Mouse (Mus musculus): ENCODE results near the gene Olfr1148. TPM values are rescaled to one million over a fixed set of nuclear protein-coding genes. Genes with fewer than 3 reads are reported as not detected.

Gene Olfr1148
- not detected for polyA plus RNA-seq (2017; shearing (Covaris generic))

DNA sequence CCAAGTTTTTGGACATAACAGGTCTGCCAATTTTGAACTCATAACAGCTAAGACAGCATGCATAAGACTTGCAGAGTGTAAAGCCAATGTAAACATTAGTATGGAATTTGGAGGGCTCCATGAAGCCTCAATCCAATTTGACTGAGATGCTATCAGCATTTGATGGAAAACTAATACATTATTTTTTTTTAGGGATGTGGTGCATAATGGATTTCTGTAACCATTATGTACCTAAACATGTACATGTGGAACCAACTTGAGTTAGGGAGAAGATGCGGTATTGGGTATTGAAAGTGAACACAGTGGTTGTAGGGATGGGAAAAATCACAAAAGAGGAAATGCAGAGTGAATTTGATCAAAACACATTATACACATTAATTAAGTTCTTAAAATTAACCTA lies at the start of gene Olfr1148:
Gene Olfr1148 (plus strand): TSS at position 301 of the 400 bp plus-strand sequence.
- no peak for ATAC-seq

DNA sequence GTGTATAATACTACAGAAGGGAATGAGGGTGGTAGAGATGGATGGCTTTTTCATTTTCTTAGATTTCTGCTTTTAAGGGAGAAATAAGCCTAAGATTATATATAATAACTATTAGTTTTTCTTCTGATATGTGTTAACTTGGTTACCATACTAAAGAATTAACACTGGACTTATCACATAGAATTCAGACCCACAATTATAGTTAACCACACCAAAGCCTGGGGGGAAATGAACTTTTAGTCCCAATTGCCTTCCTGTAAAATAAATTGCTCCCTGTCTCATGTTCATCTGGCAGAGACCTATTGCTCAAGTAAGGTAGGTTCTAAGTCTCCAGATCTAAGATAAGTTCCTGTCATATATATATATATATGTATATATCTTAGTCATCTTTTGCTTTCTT lies 30.0 kb upstream of the Olfr1148 start, which contains the start of gene Olfr1143:
Gene Olfr1143 (plus strand): TSS at position 301 of the 400 bp plus-strand sequence.
- ATAC-seq: no peak

- ATAC-seq: no peak
Observed at GRCm38 (mm10) chr2:87809522-87809921, 20.8 kb upstream of the Olfr1148 start, which contains the start of gene Olfr1145. Gene Olfr1145 (plus strand): TSS chr2:87809822.

DNA sequence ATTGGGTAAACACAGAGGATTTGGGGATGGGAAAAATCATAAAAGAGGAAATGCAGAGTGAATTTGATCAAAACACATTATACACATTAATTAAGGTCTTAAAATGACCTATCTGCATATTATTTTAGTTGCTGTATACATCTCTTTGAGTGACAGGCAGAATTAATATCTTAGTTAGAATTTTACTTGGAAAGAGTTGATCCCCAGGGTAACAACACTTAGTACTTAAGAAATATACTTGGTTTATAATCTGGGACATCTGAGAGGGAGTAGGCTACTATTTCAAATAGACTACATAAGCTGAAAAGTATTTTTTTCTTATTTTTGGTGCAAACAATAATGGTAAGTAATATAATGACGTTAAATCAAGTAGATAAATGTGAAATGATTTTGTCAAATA lies 13.4 kb downstream of the Olfr1148 start, which contains the start of gene Olfr1150-ps1:
Gene Olfr1150-ps1 (plus strand): TSS at position 301 of the 400 bp plus-strand sequence.
- no peak for ATAC-seq

- no peak for ATAC-seq
Observed at GRCm38 (mm10) chr2:87855562-87855961, 25.2 kb downstream of the Olfr1148 start, which contains the start of gene Olfr1151. Gene Olfr1151 (plus strand): TSS chr2:87855862.

GRCm38 (mm10) chr2:87866192-87866591 lies 35.9 kb downstream of the Olfr1148 start, which contains the start of gene Olfr1152:
Gene Olfr1152 (plus strand): TSS chr2:87866492.
- no peak for ATAC-seq

Other genes with a start within 250 kb of the Olfr1148 start
- not detected for gene Olfr1130, start 224.3 kb upstream of the Olfr1148 start, polyA plus RNA-seq (2017; shearing (Covaris generic))
- not detected for gene Olfr1131, start 203.4 kb upstream of the Olfr1148 start, polyA plus RNA-seq (2017; shearing (Covaris generic))
- gene Olfr1132, start 193.0 kb upstream of the Olfr1148 start, polyA plus RNA-seq (2017; shearing (Covaris generic)): not detected
- gene Olfr1133, start 183.2 kb upstream of the Olfr1148 start, polyA plus RNA-seq (2017; shearing (Covaris generic)): not detected
- gene Olfr1134, start 172.1 kb upstream of the Olfr1148 start, polyA plus RNA-seq (2017; shearing (Covaris generic)): not detected
- not detected for gene Olfr1135, start 156.9 kb upstream of the Olfr1148 start, polyA plus RNA-seq (2017; shearing (Covaris generic))
- gene Olfr1136, start 136.6 kb upstream of the Olfr1148 start, polyA plus RNA-seq (2017; shearing (Covaris generic)): not detected
- gene Olfr1137, start 117.4 kb upstream of the Olfr1148 start, polyA plus RNA-seq (2017; shearing (Covaris generic)): not detected
- gene Olfr1138, start 90.6 kb upstream of the Olfr1148 start, polyA plus RNA-seq (2017; shearing (Covaris generic)): not detected
- gene Olfr1140, start 86.8 kb upstream of the Olfr1148 start, polyA plus RNA-seq (2017; shearing (Covaris generic)): not detected
- not detected for gene Olfr1141, start 76.5 kb upstream of the Olfr1148 start, polyA plus RNA-seq (2017; shearing (Covaris generic))
- not detected for gene Olfr152, start 51.0 kb upstream of the Olfr1148 start, polyA plus RNA-seq (2017; shearing (Covaris generic))
- gene Olfr1143, start 29.9 kb upstream of the Olfr1148 start, polyA plus RNA-seq (2017; shearing (Covaris generic)): not detected
- not detected for gene Olfr1145, start 20.7 kb upstream of the Olfr1148 start, polyA plus RNA-seq (2017; shearing (Covaris generic))
- not detected for gene Olfr1150-ps1, start 13.5 kb downstream of the Olfr1148 start, polyA plus RNA-seq (2017; shearing (Covaris generic))
- gene Olfr1151, start 25.3 kb downstream of the Olfr1148 start, polyA plus RNA-seq (2017; shearing (Covaris generic)): not detected
- not detected for gene Olfr1152, start 36.0 kb downstream of the Olfr1148 start, polyA plus RNA-seq (2017; shearing (Covaris generic))
- gene Olfr1153, start 64.4 kb downstream of the Olfr1148 start, polyA plus RNA-seq (2017; shearing (Covaris generic)): not detected
- not detected for gene Olfr1154, start 74.6 kb downstream of the Olfr1148 start, polyA plus RNA-seq (2017; shearing (Covaris generic))
- gene Olfr1155, start 114.6 kb downstream of the Olfr1148 start, polyA plus RNA-seq (2017; shearing (Covaris generic)): not detected
- gene Olfr1156, start 122.6 kb downstream of the Olfr1148 start, polyA plus RNA-seq (2017; shearing (Covaris generic)): under 1 TPM in 1 of 3 experiments, not detected in 2; 0.23 TPM
- gene Olfr1157, start 137.8 kb downstream of the Olfr1148 start, polyA plus RNA-seq (2017; shearing (Covaris generic)): not detected
- gene Olfr74, start 144.1 kb downstream of the Olfr1148 start, polyA plus RNA-seq (2017; shearing (Covaris generic)): not detected
- gene Olfr1158, start 159.6 kb downstream of the Olfr1148 start, polyA plus RNA-seq (2017; shearing (Covaris generic)): not detected
- gene Olfr1160, start 177.7 kb downstream of the Olfr1148 start, polyA plus RNA-seq (2017; shearing (Covaris generic)): not detected
- gene Olfr1161, start 192.2 kb downstream of the Olfr1148 start, polyA plus RNA-seq (2017; shearing (Covaris generic)): not detected
- not detected for gene Olfr73, start 207.2 kb downstream of the Olfr1148 start, polyA plus RNA-seq (2017; shearing (Covaris generic))
- gene Olfr1162, start 220.6 kb downstream of the Olfr1148 start, polyA plus RNA-seq (2017; shearing (Covaris generic)): not detected
- not detected for gene Olfr1163, start 241.3 kb downstream of the Olfr1148 start, polyA plus RNA-seq (2017; shearing (Covaris generic))